Mouse (Mus musculus) spleen, adult 2 months (tissue): Measurements from ENCODE around the gene Tm4sf20. TPM values are rescaled to one million over a fixed set of nuclear protein-coding genes. Genes with fewer than 3 reads are reported as not detected.

Experiments
- DNase-seq, 2 experiments: peaks; one replicate each; pipeline versions ENCODE4 v3.0.0 to v3.0.0-alpha.2; 2012 to 2021; ENCODE audit warnings: low spot score in 2 of 2, low read depth in 1 of 2
- H3K27ac ChIP-seq: fragments of 200-500 bp; 2 replicates; pipeline ENCODE4 v1.5.1; 2012; ENCODE audit warnings: low read length, inconsistent platforms; ENCODE audit not compliant: insufficient read depth
- H3K27me3 ChIP-seq: fragments of 200-500 bp; 2 replicates; pipeline ENCODE4 v1.6.1; 2012; ENCODE audit warnings: mild to moderate bottlenecking, moderate library complexity, low read length, inconsistent platforms; ENCODE audit not compliant: control insufficient read depth, insufficient read depth
- H3K36me3 ChIP-seq: fragments of 200-500 bp; 2 replicates; pipeline ENCODE4 v1.6.1; 2012; ENCODE audit warnings: mild to moderate bottlenecking, low read length, inconsistent platforms; ENCODE audit not compliant: control insufficient read depth, insufficient read depth
- H3K4me1 ChIP-seq: fragments of 200-500 bp; 2 replicates; pipeline ENCODE4 v1.6.1; 2011; ENCODE audit warnings: inconsistent platforms; ENCODE audit not compliant: control insufficient read depth, insufficient read depth, insufficient read length
- H3K4me3 ChIP-seq: fragments of 200-500 bp; 2 replicates; pipeline ENCODE4 v1.5.1; 2011; ENCODE audit warnings: mild to moderate bottlenecking, inconsistent platforms; ENCODE audit not compliant: insufficient read depth, insufficient read length; ENCODE audit errors: extremely low read depth
- CTCF ChIP-seq: fragments of 200-500 bp; IDR thresholded peaks from 2 replicates; pipeline ENCODE4 v1.5.1; 2011; ENCODE audit warnings: mild to moderate bottlenecking, inconsistent platforms; ENCODE audit not compliant: insufficient read depth, insufficient read length, insufficient replicate concordance; ENCODE audit errors: extremely low read depth
- POLR2A ChIP-seq: fragments of 200-500 bp; IDR thresholded peaks from 2 replicates; pipeline ENCODE4 v1.6.1; 2011; ENCODE audit warnings: low read depth, low read length, inconsistent platforms
- WGBS: fragments of 180-500 bp; shearing (Covaris S2); methylation state at CpG from one replicate; pipeline ENCODE4 v1.1.7; 2018; 5-methylcytosine and 5-hydroxymethylcytosine counted together
- polyA plus RNA-seq: library from polyadenylated mRNA; depleted of rRNA; stranded (reverse); fragments of >200 nt; gene quantifications from 2 replicates; pipeline ENCODE4 v1.2.3, GENCODE M21; 2012; rRNA removed

Gene Tm4sf20
- polyA plus RNA-seq, 1 experiment, result not detected

- DNase-seq, result peak; percentile 91 to 94
- peaks cover 6% of the 10 kb centered on the region for H3K36me3 ChIP-seq
- WGBS, result 7% methylated on average over 38 of the region's 38 CpGs
- peak within 1 kb of the TSS; percentile 79 for H3K27ac ChIP-seq
- H3K4me3 ChIP-seq, result peak within 1 kb of the TSS; percentile 87
- TF ChIP-seq POLR2A (peak; percentile 63), CTCF (no peak)
- H3K27me3 ChIP-seq, result peaks cover 2% of the 10 kb centered on the region; the same call in 1 of the 2 replicates
- peaks cover 3% of the 10 kb centered on the region; the same call in 1 of the 2 replicates for H3K4me1 ChIP-seq
Measured at GRCm38 (mm10) chr1:82724339-82725025, 43.8 kb downstream of the Tm4sf20 start, which contains the start of gene Mff. Gene Mff, plus strand, starts transcription at chr1:82724890.

- DNase-seq, result no peak
- H3K36me3 ChIP-seq, result no peaks in the 10 kb centered on the region
- H3K4me3 ChIP-seq, result no peak overlapping the region
- no peak overlapping the region for H3K27ac ChIP-seq
- WGBS, result 84% methylated on average over 9 of the region's 9 CpGs
- H3K4me1 ChIP-seq, result no peaks in the 10 kb centered on the region
- TF ChIP-seq CTCF (no peak), POLR2A (no peak)
- peaks cover 2% of the 10 kb centered on the region; the same call in 1 of the 2 replicates for H3K27me3 ChIP-seq
Measured at GRCm38 (mm10) chr1:82717816-82718512, 50.3 kb downstream of the Tm4sf20 start.

Other genes with a start within 250 kb of the Tm4sf20 start
- gene Col4a4, start 181.6 kb downstream of the Tm4sf20 start, polyA plus RNA-seq, result 0.07 and 0.13 TPM in 2 replicates
- gene Col4a3, start 181.5 kb downstream of the Tm4sf20 start, polyA plus RNA-seq, result 0.04 and 0.27 TPM in 2 replicates
- gene Mff, start 43.6 kb downstream of the Tm4sf20 start, polyA plus RNA-seq, result 31.6 and 34.8 TPM in 2 replicates
- not detected in 2 replicates for gene Gm47791, start 2.8 kb upstream of the Tm4sf20 start, polyA plus RNA-seq
- gene Agfg1, start 71.0 kb upstream of the Tm4sf20 start, polyA plus RNA-seq, result 32.2 and 41.1 TPM in 2 replicates
- gene A030005L19Rik, start 144.9 kb upstream of the Tm4sf20 start, polyA plus RNA-seq, result 1.2 and 1.4 TPM in 2 replicates
- gene A030014E15Rik, start 156.5 kb upstream of the Tm4sf20 start, polyA plus RNA-seq, result not detected in 2 replicates
- gene Gm6217, start 162.9 kb upstream of the Tm4sf20 start, polyA plus RNA-seq, result not detected in 2 replicates
- not detected in 2 replicates for gene A030003K21Rik, start 174.9 kb upstream of the Tm4sf20 start, polyA plus RNA-seq
- not detected in 2 replicates for gene Gm7544, start 187.6 kb upstream of the Tm4sf20 start, polyA plus RNA-seq
- gene Gm47955, start 191.8 kb upstream of the Tm4sf20 start, polyA plus RNA-seq, result not detected in 2 replicates
- not detected in 2 replicates for gene Gm47959, start 232.1 kb upstream of the Tm4sf20 start, polyA plus RNA-seq